Comparison of ENCODE assay signal across 9 mouse cellular contexts in genomic region chr4:136109941-136110900, GRCm38 (mm10). TPM values are rescaled to one million over a fixed set of nuclear protein-coding genes. Genes with fewer than 3 reads are reported as not detected.
DNase-seq lines count a peak whose midpoint lies in the region.
"Had no signal": no experiment of that assay in that cellular context is flagged by ENCODE, and none has a peak within 500 bp of the region (broad histone marks: within the 10 kb centered on the region; RNA-seq: fewer than 3 reads in every experiment).

No protein-coding gene starts in this region.

- peak; percentile 78 for DNase-seq in adrenal gland, adult 2 months
- DNase-seq in adrenal gland, postnatal 4 days (ENCODE audit: low spot score in 2 of 2), result no peak
- DNase-seq in lung, postnatal 4 days, result peak; percentile 20 to 45
- DNase-seq in lung, adult 18-20 months, result no peak
- peak; percentile 67 to 80 for DNase-seq in adrenal gland, postnatal 36 days
- DNase-seq in thymus, postnatal 25 days, result peak; percentile 63
- no peak for DNase-seq in spleen, adult 12 weeks (ENCODE audit: low spot score)
- no peak for DNase-seq in cerebellum, adult 11-12 months
- DNase-seq: heart, postnatal 10 days had no signal

RNA-seq across cellular contexts. Expression of gene Id3, which starts 33.1 kb away (rescaled TPM):
- 10 to 100 TPM; 31.5 to 70.5 TPM for total RNA-seq in adrenal gland, adult 2 months (2021)
- 235 and 298 TPM in 2 replicates for polyA plus RNA-seq in adrenal gland, adult 2 months (2012; rRNA removed)
- total RNA-seq in adrenal gland, postnatal 4 days (2021), result 10 to 100 TPM; 97.4 to 99.5 TPM
- 10 to 100 TPM; 60.0 to 74.0 TPM for total RNA-seq in adrenal gland, postnatal 36 days (2021)

RNA-seq across cellular contexts. Expression of gene Rpl11, which starts 57.0 kb away (rescaled TPM):
- 100 to 1,000 TPM; 582 to 615 TPM for total RNA-seq in adrenal gland, adult 2 months (2021)
- 162 and 164 TPM in 2 replicates for polyA plus RNA-seq in adrenal gland, adult 2 months (2012; rRNA removed)
- total RNA-seq in adrenal gland, postnatal 4 days (2021), result 100 to 1,000 TPM; 700 to 707 TPM
- total RNA-seq in adrenal gland, postnatal 36 days (2021), result 100 to 1,000 TPM; 522 to 588 TPM

Comparison
In these comparisons a context has a peak if more than half of its experiments do, and no peak if none do; other contexts are left out.
1. DNase-seq: peak in adrenal gland, adult 2 months (single experiment), lung, postnatal 4 days (2 of 2), adrenal gland, postnatal 36 days (2 of 2) and thymus, postnatal 25 days (single experiment); none in adrenal gland, postnatal 4 days (0 of 2), lung, adult 18-20 months (0 of 2), spleen, adult 12 weeks (single experiment) and cerebellum, adult 11-12 months (single experiment).